Mouse (Mus musculus): ENCODE measurements at regions not wholly inside any gene's neighbourhood (a gene's known extent, or its start where the extent isn't known, plus 50 kb on each side); places are given as distances from the start of the nearest gene placed in this dataset.

GRCm38 (mm10) chr7:79521259-79521658 lies 55.1 kb upstream of the Polg start:
- no peaks in the 10 kb centered on the region for H3K36me3 ChIP-seq (ENCODE audit: control insufficient read depth)
- TF ChIP-seq TAL1 (IDR thresholded peaks at IDR 0.05; ENCODE audit: low read length) = no peak
- TF ChIP-seq GATA1 (IDR thresholded peaks at IDR 0.05; ENCODE audit: low read length) = no peak
- H3K4me3 ChIP-seq (replicated peaks) = no peak overlapping the region
- no peaks in the 10 kb centered on the region for H3K4me1 ChIP-seq (ENCODE audit: control insufficient read depth)
- H3K27me3 ChIP-seq (ENCODE audit: control insufficient read depth) = peaks cover 40% of the 10 kb centered on the region
- no peaks in the 10 kb centered on the region for H3K9me3 ChIP-seq (ENCODE audit: control insufficient read depth, low read length)

GRCm38 (mm10) chr7:79520222-79520710 lies 54.1 kb upstream of the Polg start:
- TF ChIP-seq GATA1 (IDR thresholded peaks at IDR 0.05; ENCODE audit: low read length) (no peak), TAL1 (IDR thresholded peaks at IDR 0.05; ENCODE audit: low read length) (no peak)
- peaks cover 45% of the 10 kb centered on the region for H3K27me3 ChIP-seq (ENCODE audit: control insufficient read depth)
- no peaks in the 10 kb centered on the region for H3K9me3 ChIP-seq (ENCODE audit: control insufficient read depth, low read length)
- H3K4me3 ChIP-seq (replicated peaks) = no peak overlapping the region
- H3K4me1 ChIP-seq (ENCODE audit: control insufficient read depth) = no peaks in the 10 kb centered on the region
- no peaks in the 10 kb centered on the region for H3K36me3 ChIP-seq (ENCODE audit: control insufficient read depth)

- Histone ChIP-seq H3K4me3 (replicated peaks) (no peak overlapping the region), H3K36me3 (ENCODE audit: control insufficient read depth) (no peaks in the 10 kb centered on the region), H3K9me3 (ENCODE audit: control insufficient read depth, low read length) (no peaks in the 10 kb centered on the region), H3K4me1 (ENCODE audit: control insufficient read depth) (no peaks in the 10 kb centered on the region), H3K27me3 (ENCODE audit: control insufficient read depth) (peaks cover 55% of the 10 kb centered on the region)
- TF ChIP-seq TAL1 (IDR thresholded peaks at IDR 0.05; ENCODE audit: low read length) (no peak), GATA1 (IDR thresholded peaks at IDR 0.05; ENCODE audit: low read length) (no peak)
Observed at GRCm38 (mm10) chr7:79518928-79519327, 52.8 kb upstream of the Polg start.

GRCm38 (mm10) chr7:79517581-79518337 lies 51.6 kb upstream of the Polg start:
- Histone ChIP-seq H3K4me3 (replicated peaks) (no peak overlapping the region), H3K9me3 (ENCODE audit: control insufficient read depth, low read length) (no peaks in the 10 kb centered on the region), H3K4me1 (ENCODE audit: control insufficient read depth) (no peaks in the 10 kb centered on the region), H3K36me3 (ENCODE audit: control insufficient read depth) (no peaks in the 10 kb centered on the region), H3K27me3 (ENCODE audit: control insufficient read depth) (peaks cover 63% of the 10 kb centered on the region)
- TF ChIP-seq GATA1 (IDR thresholded peaks at IDR 0.05; ENCODE audit: low read length) = no peak
- TF ChIP-seq TAL1 (IDR thresholded peaks at IDR 0.05; ENCODE audit: low read length) = no peak

- H3K4me1 ChIP-seq (ENCODE audit: control insufficient read depth) = no peaks in the 10 kb centered on the region
- TF ChIP-seq TAL1 (IDR thresholded peaks at IDR 0.05; ENCODE audit: low read length) = no peak
- TF ChIP-seq GATA1 (IDR thresholded peaks at IDR 0.05; ENCODE audit: low read length) = no peak
- H3K36me3 ChIP-seq (ENCODE audit: control insufficient read depth) = no peaks in the 10 kb centered on the region
- no peak overlapping the region for H3K4me3 ChIP-seq (replicated peaks)
- peaks cover 72% of the 10 kb centered on the region for H3K27me3 ChIP-seq (ENCODE audit: control insufficient read depth)
- H3K9me3 ChIP-seq (ENCODE audit: control insufficient read depth, low read length) = no peaks in the 10 kb centered on the region
Observed at GRCm38 (mm10) chr7:79516287-79516686, 50.1 kb upstream of the Polg start.
